Mouse (Mus musculus) cerebellum, adult 2 months (tissue): ENCODE results near the gene Sarnp.

ENCODE experiments used
- CTCF ChIP-seq: fragments of 200-500 bp; IDR thresholded peaks from 2 replicates; pipeline ENCODE4 v1.5.1; 2011; ENCODE audit warnings: low read depth, mild to moderate bottlenecking, control low read depth, low read length, moderate library complexity, borderline replicate concordance; ENCODE audit not compliant: insufficient read depth
- POLR2A ChIP-seq: fragments of 200-500 bp; IDR thresholded peaks from 2 replicates; pipeline ENCODE4 v1.6.1; 2011; ENCODE audit warnings: low read length, control low read depth, borderline replicate concordance; ENCODE audit not compliant: insufficient read depth

- TF ChIP-seq POLR2A (no peak), CTCF (no peak)
These were observed 82.8 kb downstream of the Sarnp start for GRCm38 (mm10) chr10:128899759-128900490.
